Mouse (Mus musculus): ENCODE measurements at regions not wholly inside any gene's neighbourhood (a gene's known extent, or its start where the extent isn't known, plus 50 kb on each side); places are given as distances from the start of the nearest gene placed in this dataset.

DNA sequence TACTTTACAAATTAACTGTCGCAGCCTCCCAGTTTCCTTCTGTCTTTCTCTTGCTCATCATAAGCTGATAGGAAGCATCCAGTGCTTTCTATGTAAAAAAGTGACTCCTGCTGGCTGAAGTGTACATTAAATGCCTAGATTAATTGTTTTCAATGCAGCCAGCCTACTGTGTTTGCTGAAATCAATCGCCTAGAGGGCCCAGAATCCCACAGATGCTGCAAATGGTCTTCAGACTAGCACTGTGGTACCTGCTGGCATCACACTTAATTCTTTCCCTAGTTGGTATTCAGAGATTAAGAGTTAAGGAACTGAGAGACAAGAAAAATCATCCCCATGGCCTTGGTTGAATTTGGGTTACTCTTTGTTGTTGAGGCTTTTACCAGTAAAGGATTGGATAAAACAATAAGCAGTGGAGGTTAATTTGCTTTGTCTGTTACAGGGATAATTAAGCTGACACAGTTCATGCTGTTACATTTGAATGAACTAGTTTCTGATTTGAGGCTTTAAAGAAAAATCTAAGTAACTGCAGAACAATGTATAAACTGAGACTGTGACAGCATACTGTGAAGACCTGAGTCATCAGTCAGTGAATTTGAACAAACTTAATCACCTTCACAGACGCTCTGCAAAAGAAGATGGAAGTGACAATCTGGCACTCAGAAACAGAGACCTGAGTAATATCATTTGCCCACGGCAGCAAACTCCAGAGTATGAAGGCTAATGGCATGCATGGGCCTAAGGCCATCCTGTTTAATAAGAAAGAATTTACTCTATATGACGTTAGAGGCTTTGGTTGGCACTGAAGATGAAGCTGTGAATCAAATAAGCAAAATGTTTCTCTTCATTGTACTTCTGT lies 339.0 kb upstream of the Ddi1 start:
- in situ Hi-C loops (cut with MboI, MseI): no loop called here
